In genomic region chr10:7841571-7842080, GRCm38 (mm10) we compare ENCODE assay signal across 8 mouse cellular contexts. TPM values are rescaled to one million over a fixed set of nuclear protein-coding genes. Genes with fewer than 3 reads are reported as not detected.
DNase-seq lines count a peak whose midpoint lies in the region; ATAC-seq and TF ChIP-seq lines count a peak whose summit lies in the region.

No protein-coding gene starts in this region.

- H3K9ac ChIP-seq in heart, embryonic 15.5 days: no peak overlapping the region
- H3K9ac ChIP-seq in liver, adult 2 months (ENCODE audit: low read depth, low read length): no peak overlapping the region
- no peak overlapping the region for H3K9ac ChIP-seq in hindbrain, embryonic 14.5 days

- no peak for TF ChIP-seq CTCF in bone marrow, adult 2 months (IDR thresholded peaks at IDR 0.05; ENCODE audit: control insufficient read depth, insufficient read depth, low read length)
- no peak for TF ChIP-seq CTCF in liver, adult 2 months (IDR thresholded peaks at IDR 0.05; ENCODE audit: low read depth, low read length)
- TF ChIP-seq CTCF in olfactory bulb, adult 2 months (IDR thresholded peaks at IDR 0.05; ENCODE audit: insufficient read depth, low read depth, low read length): no peak

- H3K4me3 ChIP-seq in bone marrow, adult 2 months (replicated peaks; ENCODE audit: control insufficient read depth, low read depth, low read length): peak overlapping the region; percentile 28
- peak overlapping the region; percentile 30 for H3K4me3 ChIP-seq in heart, embryonic 15.5 days
- H3K4me3 ChIP-seq in liver, adult 2 months (ENCODE audit: insufficient read depth, low read depth, low read length): no peak overlapping the region; the same call in 1 of the 2 replicates
- no peak overlapping the region for H3K4me3 ChIP-seq in olfactory bulb, adult 2 months (ENCODE audit: insufficient read depth, low read depth, low read length)
- H3K4me3 ChIP-seq in hindbrain, embryonic 14.5 days (replicated peaks; ENCODE audit: low read length): no peak overlapping the region

- no peak for TF ChIP-seq POLR2A in bone marrow, adult 2 months (IDR thresholded peaks at IDR 0.05; ENCODE audit: borderline replicate concordance, control insufficient read depth, low read depth, low read length)
- TF ChIP-seq POLR2A in liver, adult 2 months (IDR thresholded peaks at IDR 0.05; ENCODE audit: extremely low read depth, insufficient read depth, low read length): no peak
- TF ChIP-seq POLR2A in olfactory bulb, adult 2 months (IDR thresholded peaks at IDR 0.05; ENCODE audit: insufficient read depth, low read depth, low read length): no peak

- peak overlapping the region; percentile 56 for H3K4me2 ChIP-seq in heart, embryonic 15.5 days
- no peak overlapping the region for H3K4me2 ChIP-seq in hindbrain, embryonic 14.5 days (replicated peaks)

- ATAC-seq in heart, embryonic 15.5 days (replicated peaks; ENCODE audit: insufficient number of reproducible peaks, insufficient read depth, low FRiP score, low read depth): peak; percentile 89
- no peak for ATAC-seq in erythroblast, adult 5-6 weeks (replicated peaks; ENCODE audit: low FRiP score, poor library complexity, severe bottlenecking)
- ATAC-seq in hindbrain, embryonic 14.5 days (ENCODE audit: low FRiP score): no peak

- no peaks in the 10 kb centered on the region for H3K36me3 ChIP-seq in heart, embryonic 15.5 days
- H3K36me3 ChIP-seq in liver, adult 2 months (ENCODE audit: control insufficient read depth, insufficient read depth, low read length): no peaks in the 10 kb centered on the region
- no peaks in the 10 kb centered on the region for H3K36me3 ChIP-seq in hindbrain, embryonic 14.5 days (replicated peaks; ENCODE audit: control insufficient read depth, insufficient read depth)

- 2% methylated on average over 14 of the region's 14 CpGs for WGBS in bone marrow, adult 2 months
- WGBS in heart, embryonic 15.5 days: 11% methylated on average over 14 of the region's 14 CpGs
- 6% methylated on average over 14 of the region's 14 CpGs for WGBS in liver, adult 2 months
- 45% methylated on average over 14 of the region's 14 CpGs for WGBS in olfactory bulb, adult 2 months
- WGBS in hindbrain, embryonic 14.5 days: 69% methylated on average over 14 of the region's 14 CpGs

- H3K9me3 ChIP-seq in heart, embryonic 15.5 days (replicated peaks): no peaks in the 10 kb centered on the region
- H3K9me3 ChIP-seq in hindbrain, embryonic 14.5 days (ENCODE audit: control insufficient read depth, low read length): no peaks in the 10 kb centered on the region

- H3K27me3 ChIP-seq in heart, embryonic 15.5 days: 0 out of 2 replicates have a peak, but pooled peaks cover 3% of the 10 kb centered on the region
- H3K27me3 ChIP-seq in liver, adult 2 months (ENCODE audit: control insufficient read depth, insufficient read depth, low read length): no peaks in the 10 kb centered on the region
- no peaks in the 10 kb centered on the region for H3K27me3 ChIP-seq in hindbrain, embryonic 14.5 days (ENCODE audit: control insufficient read depth, insufficient read depth, low read length)

- DNase-seq in left cerebral cortex, postnatal 14 days (ENCODE audit: low spot score in 2 of 2): peak; percentile 28 to 45
- no peak for DNase-seq in left cerebral cortex, postnatal 36 days (ENCODE audit: low spot score in 2 of 2)
- DNase-seq in liver, adult 2 months (ENCODE audit: extremely low read depth, low read depth, low spot score): peak; percentile 96
- no peak for DNase-seq in hindbrain, embryonic 14.5 days (ENCODE audit: low spot score)

- intact Hi-C loops in left cerebral cortex, postnatal 14 days (cut with DNase I): no loop called here
- intact Hi-C loops in left cerebral cortex, postnatal 36 days (cut with DNase I): no loop called here

- no peaks in the 10 kb centered on the region for H3K79me2 ChIP-seq in liver, adult 2 months (ENCODE audit: control insufficient read depth, insufficient read depth, low read length)

- H3K4me1 ChIP-seq in bone marrow, adult 2 months (ENCODE audit: control insufficient read depth, insufficient read depth, low read length): peaks cover 5% of the 10 kb centered on the region
- H3K4me1 ChIP-seq in heart, embryonic 15.5 days (replicated peaks): peaks cover 22% of the 10 kb centered on the region
- H3K4me1 ChIP-seq in liver, adult 2 months (ENCODE audit: control insufficient read depth, insufficient read depth, low read length): peaks cover 16% of the 10 kb centered on the region
- peaks cover 13% of the 10 kb centered on the region for H3K4me1 ChIP-seq in olfactory bulb, adult 2 months (ENCODE audit: control insufficient read depth, insufficient read depth, low read length)
- H3K4me1 ChIP-seq in hindbrain, embryonic 14.5 days (replicated peaks; ENCODE audit: control insufficient read depth, insufficient read depth, low read length): no peaks in the 10 kb centered on the region

- peak overlapping the region; percentile 68 for H3K27ac ChIP-seq in bone marrow, adult 2 months (ENCODE audit: control insufficient read depth, insufficient read depth, low read depth, low read length, poor library complexity)
- peak overlapping the region; percentile 83 for H3K27ac ChIP-seq in heart, embryonic 15.5 days
- H3K27ac ChIP-seq in liver, adult 2 months (replicated peaks; ENCODE audit: insufficient read depth, low read depth, low read length): peak overlapping the region; percentile 49
- H3K27ac ChIP-seq in olfactory bulb, adult 2 months (ENCODE audit: insufficient read depth, low read depth, low read length): peak overlapping the region; percentile 17; the same call in 1 of the 2 replicates
- no peak overlapping the region for H3K27ac ChIP-seq in hindbrain, embryonic 14.5 days

RNA-seq across cellular contexts. Expression of gene Zc3h12d, which starts 9.4 kb away (rescaled TPM):
- total RNA-seq in left cerebral cortex, postnatal 14 days (2021): under 1 TPM; 0.15 to 0.20 TPM
- under 1 TPM in 1 of 2 experiments, not detected in 1; 0.12 TPM for total RNA-seq in left cerebral cortex, postnatal 36 days (2021)
- 1.1 and 4.9 TPM in 2 replicates for polyA plus RNA-seq in bone marrow, adult 2 months (2011; ENCODE audit: insufficient read depth, insufficient read length, low replicate concordance, missing spikeins)
- polyA plus RNA-seq in heart, embryonic 15.5 days (2015; fragmentation: Nextera tagmentation; extraction: Ambion mirVana): 0.20 and 0.36 TPM in 2 replicates
- 2.2 and 2.6 TPM in 2 replicates for total RNA-seq in liver, adult 2 months (2014; rRNA removed)
- polyA plus RNA-seq in liver, adult 2 months (2012; rRNA removed): 1.6 TPM in 2 replicates
- polyA plus RNA-seq in olfactory bulb, adult 2 months (2012; ENCODE audit: insufficient read depth, insufficient read length, low replicate concordance, missing spikeins): not detected in 2 replicates
- total RNA-seq in erythroblast, adult 5-6 weeks (2015; ENCODE audit: low replicate concordance): 1.5 TPM in 1 of 2 replicates, not detected in the other
- total RNA-seq in erythroblast, adult 5-6 weeks (2017; ENCODE audit: low replicate concordance): 0.42 and 1.0 TPM in 2 replicates
- 0.14 and 0.25 TPM in 2 replicates for polyA plus RNA-seq in hindbrain, embryonic 14.5 days (2014; fragmentation: Nextera tagmentation; extraction: Ambion mirVana)

RNA-seq across cellular contexts. Expression of gene Ppil4, which starts 48.9 kb away (rescaled TPM):
- total RNA-seq in left cerebral cortex, postnatal 14 days (2021): 10 to 100 TPM; 33.4 to 33.9 TPM
- 10 to 100 TPM; 27.3 to 36.6 TPM for total RNA-seq in left cerebral cortex, postnatal 36 days (2021)
- polyA plus RNA-seq in bone marrow, adult 2 months (2011; ENCODE audit: insufficient read depth, insufficient read length, low replicate concordance, missing spikeins): 21.1 and 44.7 TPM in 2 replicates
- polyA plus RNA-seq in heart, embryonic 15.5 days (2015; fragmentation: Nextera tagmentation; extraction: Ambion mirVana): 28.2 and 29.2 TPM in 2 replicates
- total RNA-seq in liver, adult 2 months (2014; rRNA removed): 9.1 and 12.1 TPM in 2 replicates
- polyA plus RNA-seq in liver, adult 2 months (2012; rRNA removed): 2.4 and 2.8 TPM in 2 replicates
- polyA plus RNA-seq in olfactory bulb, adult 2 months (2012; ENCODE audit: insufficient read depth, insufficient read length, low replicate concordance, missing spikeins): not detected in 2 replicates
- total RNA-seq in erythroblast, adult 5-6 weeks (2015; ENCODE audit: low replicate concordance): 46.3 and 50.2 TPM in 2 replicates
- 123 and 138 TPM in 2 replicates for total RNA-seq in erythroblast, adult 5-6 weeks (2017; ENCODE audit: low replicate concordance)
- polyA plus RNA-seq in hindbrain, embryonic 14.5 days (2014; fragmentation: Nextera tagmentation; extraction: Ambion mirVana): 42.5 and 43.7 TPM in 2 replicates

RNA-seq across cellular contexts. Expression of gene Ginm1, which starts 49.0 kb away (rescaled TPM):
- 10 to 100 TPM; 19.2 to 21.2 TPM for total RNA-seq in left cerebral cortex, postnatal 14 days (2021)
- total RNA-seq in left cerebral cortex, postnatal 36 days (2021): 10 to 100 TPM; 20.2 to 20.9 TPM
- 14.3 and 36.3 TPM in 2 replicates for polyA plus RNA-seq in bone marrow, adult 2 months (2011; ENCODE audit: insufficient read depth, insufficient read length, low replicate concordance, missing spikeins)
- 77.7 and 86.1 TPM in 2 replicates for polyA plus RNA-seq in heart, embryonic 15.5 days (2015; fragmentation: Nextera tagmentation; extraction: Ambion mirVana)
- 34.4 and 64.2 TPM in 2 replicates for total RNA-seq in liver, adult 2 months (2014; rRNA removed)
- 13.6 TPM in 2 replicates for polyA plus RNA-seq in liver, adult 2 months (2012; rRNA removed)
- polyA plus RNA-seq in olfactory bulb, adult 2 months (2012; ENCODE audit: insufficient read depth, insufficient read length, low replicate concordance, missing spikeins): not detected in 2 replicates
- total RNA-seq in erythroblast, adult 5-6 weeks (2015; ENCODE audit: low replicate concordance): 20.3 and 31.5 TPM in 2 replicates
- 17.4 and 32.7 TPM in 2 replicates for total RNA-seq in erythroblast, adult 5-6 weeks (2017; ENCODE audit: low replicate concordance)
- polyA plus RNA-seq in hindbrain, embryonic 14.5 days (2014; fragmentation: Nextera tagmentation; extraction: Ambion mirVana): 54.7 and 61.7 TPM in 2 replicates

Comparison
In these comparisons a context has a peak if more than half of its experiments do, and no peak if none do; other contexts are left out.
1. DNase-seq: peak in left cerebral cortex, postnatal 14 days (2 of 2) and liver, adult 2 months (single experiment); none in left cerebral cortex, postnatal 36 days (0 of 2) and hindbrain, embryonic 14.5 days (single experiment).
2. H3K4me3 ChIP-seq: peak in bone marrow, adult 2 months (single experiment) and heart, embryonic 15.5 days (single experiment); none in liver, adult 2 months (single experiment), olfactory bulb, adult 2 months (single experiment) and hindbrain, embryonic 14.5 days (single experiment).
3. RNA of gene Ginm1, which starts 49.0 kb away (polyA plus RNA-seq): 77.7 to 86.1 TPM in heart, embryonic 15.5 days, 54.7 to 61.7 TPM in hindbrain, embryonic 14.5 days, 14.3 to 36.3 TPM in bone marrow, adult 2 months and 13.6 TPM in liver, adult 2 months; not detected in olfactory bulb, adult 2 months; every median in the first group is over 10 times any median in the second.